Mouse (Mus musculus): ENCODE measurements around the gene Ggct. TPM values are rescaled to one million over a fixed set of nuclear protein-coding genes. Genes with fewer than 3 reads are reported as not detected.

Ggct gene
- polyA plus RNA-seq, 1 experiment from 2014 or later, result 17.7 TPM

- Histone ChIP-seq H3K4me1 (replicated peaks; ENCODE audit: insufficient read depth, low read length) (no peaks in the 10 kb centered on the region), H3K27ac (peak overlapping the region; percentile 78), H3K4me2 (ENCODE audit: low read length) (peak overlapping the region; percentile 76), H3K4me3 (replicated peaks; ENCODE audit: low read depth, low read length) (peak overlapping the region; percentile 55), H3K9ac (ENCODE audit: low read depth, low read length) (peak overlapping the region; percentile 65), H3K36me3 (ENCODE audit: insufficient read depth, low read length) (no peaks in the 10 kb centered on the region), H3K27me3 (ENCODE audit: insufficient read depth, low read length) (no peaks in the 10 kb centered on the region), H3K9me3 (replicated peaks; ENCODE audit: low read length) (no peaks in the 10 kb centered on the region)
- WGBS, result 12% methylated on average over 8 of the region's 8 CpGs
- peak; percentile 48 for DNase-seq (ENCODE audit: low spot score)
- no peak for ATAC-seq (replicated peaks; ENCODE audit: low FRiP score, low read depth)
- TF ChIP-seq CTCF (IDR thresholded peaks at IDR 0.05; ENCODE audit: low read depth), result no peak
Measured at GRCm38 (mm10) chr6:54971731-54972110, 21.0 kb downstream of the Ggct start.

- DNase-seq (ENCODE audit: low spot score) (no peak), ATAC-seq (replicated peaks; ENCODE audit: low FRiP score, low read depth) (no peak)
- Histone ChIP-seq H3K4me1 (replicated peaks; ENCODE audit: insufficient read depth, low read length) (no peaks in the 10 kb centered on the region), H3K9ac (ENCODE audit: low read depth, low read length) (no peak overlapping the region), H3K36me3 (ENCODE audit: insufficient read depth, low read length) (no peaks in the 10 kb centered on the region), H3K27ac (no peak overlapping the region), H3K4me2 (ENCODE audit: low read length) (no peak overlapping the region), H3K27me3 (ENCODE audit: insufficient read depth, low read length) (no peaks in the 10 kb centered on the region), H3K9me3 (replicated peaks; ENCODE audit: low read length) (no peaks in the 10 kb centered on the region), H3K4me3 (replicated peaks; ENCODE audit: low read depth, low read length) (no peak overlapping the region)
- no peak for TF ChIP-seq CTCF (IDR thresholded peaks at IDR 0.05; ENCODE audit: low read depth)
- WGBS, result 69% methylated on average over 9 of the region's 9 CpGs
Measured at GRCm38 (mm10) chr6:54970506-54970905, 22.2 kb downstream of the Ggct start.

GRCm38 (mm10) chr6:54969801-54970200, 22.9 kb downstream of the Ggct start:
- no peak for TF ChIP-seq CTCF (IDR thresholded peaks at IDR 0.05; ENCODE audit: low read depth)
- no peaks in the 10 kb centered on the region for H3K4me1 ChIP-seq (replicated peaks; ENCODE audit: insufficient read depth, low read length)
- H3K36me3 ChIP-seq (ENCODE audit: insufficient read depth, low read length), result no peaks in the 10 kb centered on the region
- H3K27me3 ChIP-seq (ENCODE audit: insufficient read depth, low read length), result no peaks in the 10 kb centered on the region
- ATAC-seq (replicated peaks; ENCODE audit: low FRiP score, low read depth), result no peak
- WGBS, result 80% methylated on average over 2 of the region's 2 CpGs
- H3K9ac ChIP-seq (ENCODE audit: low read depth, low read length), result no peak overlapping the region
- DNase-seq (ENCODE audit: low spot score), result no peak
- H3K27ac ChIP-seq, result no peak overlapping the region
- H3K4me3 ChIP-seq (replicated peaks; ENCODE audit: low read depth, low read length), result no peak overlapping the region
- H3K4me2 ChIP-seq (ENCODE audit: low read length), result no peak overlapping the region
- H3K9me3 ChIP-seq (replicated peaks; ENCODE audit: low read length), result no peaks in the 10 kb centered on the region

GRCm38 (mm10) chr6:54967591-54967990, 25.2 kb downstream of the Ggct start:
- no peaks in the 10 kb centered on the region for H3K36me3 ChIP-seq (ENCODE audit: insufficient read depth, low read length)
- no peak for TF ChIP-seq CTCF (IDR thresholded peaks at IDR 0.05; ENCODE audit: low read depth)
- H3K4me1 ChIP-seq (replicated peaks; ENCODE audit: insufficient read depth, low read length), result no peaks in the 10 kb centered on the region
- WGBS, result 34% methylated on average over 10 of the region's 10 CpGs
- H3K9me3 ChIP-seq (replicated peaks; ENCODE audit: low read length), result no peaks in the 10 kb centered on the region
- H3K4me2 ChIP-seq (ENCODE audit: low read length), result no peak overlapping the region
- no peak for DNase-seq (ENCODE audit: low spot score)
- H3K27ac ChIP-seq, result no peak overlapping the region
- H3K27me3 ChIP-seq (ENCODE audit: insufficient read depth, low read length), result no peaks in the 10 kb centered on the region
- no peak for ATAC-seq (replicated peaks; ENCODE audit: low FRiP score, low read depth)
- no peak overlapping the region for H3K9ac ChIP-seq (ENCODE audit: low read depth, low read length)
- no peak overlapping the region for H3K4me3 ChIP-seq (replicated peaks; ENCODE audit: low read depth, low read length)

DNA sequence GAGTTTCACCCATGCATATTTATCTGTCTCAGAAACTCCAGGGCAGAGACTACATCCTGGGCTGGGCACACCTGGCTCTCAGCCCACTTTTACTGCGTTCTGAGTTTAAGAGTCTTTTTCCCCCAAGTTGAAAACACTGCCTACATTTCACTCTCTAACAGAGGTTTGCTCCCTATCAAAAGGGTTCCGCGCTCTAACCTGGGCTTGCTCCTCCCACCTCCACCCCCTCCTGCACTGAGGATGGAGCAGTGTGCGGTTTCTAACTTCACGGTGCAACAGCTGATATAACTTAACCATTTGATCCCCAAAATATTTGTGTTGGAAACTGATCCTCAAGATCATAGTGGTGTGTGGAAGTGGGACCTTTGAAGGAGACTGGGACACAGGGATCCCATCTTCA, 27.5 kb downstream of the Ggct start:
- DNase-seq (ENCODE audit: low spot score) (no peak), ATAC-seq (replicated peaks; ENCODE audit: low FRiP score, low read depth) (no peak)
- H3K27ac ChIP-seq, result no peak overlapping the region
- 34% methylated on average over 5 of the region's 5 CpGs for WGBS
- no peaks in the 10 kb centered on the region for H3K4me1 ChIP-seq (replicated peaks; ENCODE audit: insufficient read depth, low read length)
- no peaks in the 10 kb centered on the region for H3K9me3 ChIP-seq (replicated peaks; ENCODE audit: low read length)
- TF ChIP-seq CTCF (IDR thresholded peaks at IDR 0.05; ENCODE audit: low read depth), result no peak
- H3K36me3 ChIP-seq (ENCODE audit: insufficient read depth, low read length), result no peaks in the 10 kb centered on the region
- H3K4me2 ChIP-seq (ENCODE audit: low read length), result no peak overlapping the region
- no peaks in the 10 kb centered on the region for H3K27me3 ChIP-seq (ENCODE audit: insufficient read depth, low read length)
- no peak overlapping the region for H3K4me3 ChIP-seq (replicated peaks; ENCODE audit: low read depth, low read length)
- no peak overlapping the region for H3K9ac ChIP-seq (ENCODE audit: low read depth, low read length)

GRCm38 (mm10) chr6:54964755-54965154, 28.0 kb downstream of the Ggct start:
- no peaks in the 10 kb centered on the region for H3K36me3 ChIP-seq (ENCODE audit: insufficient read depth, low read length)
- WGBS, result 65% methylated on average over 1 of the region's 1 CpGs
- no peaks in the 10 kb centered on the region for H3K9me3 ChIP-seq (replicated peaks; ENCODE audit: low read length)
- H3K9ac ChIP-seq (ENCODE audit: low read depth, low read length), result no peak overlapping the region
- no peak overlapping the region for H3K4me2 ChIP-seq (ENCODE audit: low read length)
- TF ChIP-seq CTCF (IDR thresholded peaks at IDR 0.05; ENCODE audit: low read depth), result no peak
- H3K27me3 ChIP-seq (ENCODE audit: insufficient read depth, low read length), result no peaks in the 10 kb centered on the region
- no peak overlapping the region for H3K4me3 ChIP-seq (replicated peaks; ENCODE audit: low read depth, low read length)
- no peaks in the 10 kb centered on the region for H3K4me1 ChIP-seq (replicated peaks; ENCODE audit: insufficient read depth, low read length)
- no peak for DNase-seq (ENCODE audit: low spot score)
- H3K27ac ChIP-seq, result no peak overlapping the region
- no peak for ATAC-seq (replicated peaks; ENCODE audit: low FRiP score, low read depth)

GRCm38 (mm10) chr6:54963599-54963998, 29.2 kb downstream of the Ggct start:
- DNase-seq (ENCODE audit: low spot score) (no peak), ATAC-seq (replicated peaks; ENCODE audit: low FRiP score, low read depth) (no peak)
- no peak overlapping the region for H3K9ac ChIP-seq (ENCODE audit: low read depth, low read length)
- H3K4me3 ChIP-seq (replicated peaks; ENCODE audit: low read depth, low read length), result no peak overlapping the region
- no peak overlapping the region for H3K27ac ChIP-seq
- no peaks in the 10 kb centered on the region for H3K4me1 ChIP-seq (replicated peaks; ENCODE audit: insufficient read depth, low read length)
- 81% methylated on average over 2 of the region's 2 CpGs for WGBS
- no peaks in the 10 kb centered on the region for H3K36me3 ChIP-seq (ENCODE audit: insufficient read depth, low read length)
- no peak for TF ChIP-seq CTCF (IDR thresholded peaks at IDR 0.05; ENCODE audit: low read depth)
- H3K4me2 ChIP-seq (ENCODE audit: low read length), result no peak overlapping the region
- no peaks in the 10 kb centered on the region for H3K27me3 ChIP-seq (ENCODE audit: insufficient read depth, low read length)
- H3K9me3 ChIP-seq (replicated peaks; ENCODE audit: low read length), result no peaks in the 10 kb centered on the region
